Mouse (Mus musculus): ENCODE measurements around the gene Iars2.

Iars2 gene

DNA sequence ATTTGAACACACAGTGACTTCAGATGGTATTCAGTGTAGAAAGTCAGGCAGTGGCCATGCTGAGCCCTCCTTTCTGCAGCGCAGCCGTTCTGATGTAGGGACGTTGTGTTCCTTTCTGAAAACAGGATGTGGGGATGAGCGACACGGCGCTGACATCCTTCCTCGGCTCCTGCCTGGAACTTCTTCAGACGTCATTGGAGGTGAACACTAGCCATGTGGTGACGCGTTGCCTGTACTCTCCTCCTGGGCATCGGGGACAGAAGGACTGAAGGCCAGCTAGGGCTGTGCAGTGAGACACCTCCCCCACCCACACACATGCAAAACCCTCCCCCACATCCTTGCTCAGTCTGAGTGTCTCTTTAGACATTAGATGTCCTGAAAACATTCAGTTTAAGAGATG, 52.2 kb downstream of the Iars2 start:
- WGBS = 69% methylated on average over 11 of the region's 11 CpGs

DNA sequence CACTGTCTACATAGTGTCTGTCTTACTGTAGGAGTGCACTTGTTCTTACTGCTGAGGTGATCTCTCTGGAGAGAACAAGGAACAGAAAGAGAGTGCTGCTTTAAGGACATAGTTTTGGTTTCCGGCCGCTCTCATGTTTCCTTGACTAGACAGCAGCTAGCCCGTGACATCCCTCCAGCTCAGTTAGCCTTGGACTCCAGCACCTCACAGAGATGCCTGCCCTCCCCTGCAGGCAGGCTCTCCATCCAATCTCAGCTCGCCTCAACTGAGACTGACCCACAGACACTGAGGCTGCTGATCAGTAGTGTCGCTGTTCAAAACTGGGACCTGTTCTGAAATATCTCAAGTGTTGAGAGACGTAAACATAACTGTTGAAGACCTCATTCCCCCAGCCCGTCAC, 53.2 kb downstream of the Iars2 start:
- WGBS = 79% methylated on average over 7 of the region's 7 CpGs

DNA sequence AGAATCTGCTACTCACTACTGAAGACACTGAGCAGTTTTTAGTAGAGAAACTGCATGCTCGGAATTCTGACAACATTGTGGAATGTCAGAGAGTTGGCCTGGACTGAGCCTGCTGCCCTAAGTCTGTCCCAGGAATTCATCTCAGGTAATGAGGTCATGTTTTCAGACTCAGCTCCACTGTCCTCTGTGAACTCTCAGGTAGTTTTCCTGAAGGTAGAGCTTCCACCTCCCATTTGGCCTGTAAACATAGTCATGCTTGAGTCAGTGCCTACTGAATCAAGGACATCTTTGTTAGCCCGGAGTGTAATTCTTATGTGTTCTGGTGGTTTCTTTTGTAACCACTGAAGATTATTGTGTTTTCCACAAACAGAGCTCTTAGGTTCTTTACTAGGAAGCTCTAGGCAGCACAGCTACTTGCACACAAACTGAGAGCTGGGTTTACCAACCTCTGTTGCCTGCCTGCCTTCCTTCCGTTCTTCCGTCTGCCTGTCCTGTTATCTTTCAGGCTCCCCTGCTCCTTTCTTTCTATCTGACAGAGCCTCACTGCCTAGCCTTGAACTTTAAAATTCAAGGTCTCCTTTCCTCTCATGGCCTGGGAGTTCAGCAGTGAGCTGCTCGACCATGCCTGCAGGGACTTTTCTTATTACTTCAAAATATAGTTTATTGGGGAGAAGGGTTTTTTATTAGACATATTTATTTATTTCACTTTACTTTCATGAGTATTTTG, 54.2 kb downstream of the Iars2 start:
- WGBS = 80% methylated on average over 5 of the region's 5 CpGs

DNA sequence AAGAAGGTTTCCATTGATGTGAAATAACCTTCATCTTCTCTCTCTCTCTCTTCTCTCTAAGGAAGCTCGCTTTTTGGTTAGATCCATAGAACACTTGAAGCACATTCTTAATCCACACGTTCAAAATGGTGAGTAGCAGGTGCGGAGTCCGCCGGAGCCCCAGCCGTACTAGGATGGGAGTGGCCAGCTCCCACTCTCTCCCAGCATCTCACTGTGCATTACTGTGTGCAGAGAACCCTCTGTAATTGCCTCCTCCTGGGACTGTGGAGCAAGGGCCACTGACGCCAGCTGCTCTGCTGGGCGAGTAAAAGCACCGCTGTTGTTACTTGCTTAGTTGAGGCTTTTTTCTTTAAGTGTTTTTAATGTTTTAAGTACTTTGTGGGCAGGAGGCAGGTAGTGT, 57.8 kb downstream of the Iars2 start:
- 92% methylated on average over 9 of the region's 9 CpGs for WGBS

DNA sequence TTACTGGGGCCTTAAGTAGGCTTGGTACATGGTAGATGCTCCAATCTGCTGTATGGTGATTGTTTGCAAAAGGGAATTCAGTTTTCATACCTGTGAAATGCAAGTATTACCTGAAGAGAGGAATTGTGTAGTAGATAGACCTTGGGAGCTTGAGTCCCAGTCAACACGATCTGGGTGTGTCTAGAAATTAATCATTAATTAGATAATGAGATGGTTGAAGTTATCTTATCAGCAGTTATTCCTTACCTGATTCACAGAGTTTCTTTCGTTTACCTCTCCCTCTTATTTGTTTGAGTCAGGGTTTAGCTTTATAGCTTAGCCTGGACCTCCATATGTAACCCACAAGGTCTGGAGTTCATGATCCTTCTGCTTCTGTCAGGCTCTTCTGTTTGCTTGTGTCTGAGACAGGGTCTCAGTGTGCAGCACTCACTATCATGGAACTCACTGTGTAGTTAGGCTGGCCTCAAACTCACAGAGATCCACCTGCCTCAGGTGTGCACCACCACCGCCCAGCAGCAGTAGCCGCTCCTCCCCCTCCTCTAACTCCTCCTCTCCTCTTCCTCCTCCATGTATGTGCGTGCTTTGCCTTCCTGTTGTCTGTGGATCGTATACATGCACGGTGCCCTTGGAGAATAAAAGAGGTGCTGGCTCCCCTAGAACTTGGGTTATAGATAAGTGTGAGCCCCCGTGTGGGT, 58.6 kb downstream of the Iars2 start:
- 94% methylated on average over 8 of the region's 8 CpGs for WGBS

GRCm38 (mm10) chr1:185268675-185269074, 60.5 kb downstream of the Iars2 start:
- WGBS = 81% methylated on average over 4 of the region's 4 CpGs

- WGBS = 50% methylated on average over 14 of the region's 14 CpGs
Observed at GRCm38 (mm10) chr1:185262565-185262964, 66.6 kb downstream of the Iars2 start.

DNA sequence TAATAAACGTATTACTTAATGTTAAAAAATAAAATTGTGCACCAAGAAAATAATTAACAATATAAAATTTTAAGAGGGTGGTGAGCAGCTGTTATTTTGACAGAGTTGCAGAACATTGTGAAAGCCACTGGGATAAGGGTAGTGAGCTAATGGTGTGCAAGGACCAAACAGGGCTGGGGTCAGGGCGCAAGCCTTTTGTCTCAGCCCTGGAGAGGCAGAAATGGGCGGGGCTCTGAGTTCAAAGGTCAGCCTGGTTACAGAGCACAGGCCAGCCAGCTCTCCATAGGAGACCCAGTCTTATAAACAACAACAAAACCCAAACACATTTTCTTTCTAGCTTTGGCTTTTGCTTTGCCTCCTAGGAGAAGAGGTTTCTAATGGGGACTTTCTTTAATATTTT, 72.4 kb downstream of the Iars2 start:
- 48% methylated on average over 3 of the region's 3 CpGs for WGBS

DNA sequence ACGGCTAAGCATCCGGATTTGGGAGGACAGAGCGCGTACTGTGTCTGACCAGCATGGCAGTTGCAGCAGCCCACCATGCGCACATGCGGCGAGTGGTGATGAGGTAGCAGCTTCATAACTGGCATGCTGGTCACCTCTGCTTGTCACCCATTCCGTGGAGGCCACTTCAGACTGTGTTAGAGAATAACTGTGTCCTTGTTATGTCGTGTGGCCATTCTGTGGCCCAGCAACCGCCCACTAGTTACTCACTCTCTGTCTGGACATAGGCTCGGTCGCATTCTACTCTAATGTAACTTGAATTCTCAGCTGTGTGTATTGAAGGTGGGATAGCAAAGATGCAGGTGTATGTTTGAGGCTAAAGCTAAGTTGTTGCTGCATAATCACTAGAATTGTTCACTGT, 73.9 kb downstream of the Iars2 start:
- WGBS = 80% methylated on average over 12 of the region's 12 CpGs

DNA sequence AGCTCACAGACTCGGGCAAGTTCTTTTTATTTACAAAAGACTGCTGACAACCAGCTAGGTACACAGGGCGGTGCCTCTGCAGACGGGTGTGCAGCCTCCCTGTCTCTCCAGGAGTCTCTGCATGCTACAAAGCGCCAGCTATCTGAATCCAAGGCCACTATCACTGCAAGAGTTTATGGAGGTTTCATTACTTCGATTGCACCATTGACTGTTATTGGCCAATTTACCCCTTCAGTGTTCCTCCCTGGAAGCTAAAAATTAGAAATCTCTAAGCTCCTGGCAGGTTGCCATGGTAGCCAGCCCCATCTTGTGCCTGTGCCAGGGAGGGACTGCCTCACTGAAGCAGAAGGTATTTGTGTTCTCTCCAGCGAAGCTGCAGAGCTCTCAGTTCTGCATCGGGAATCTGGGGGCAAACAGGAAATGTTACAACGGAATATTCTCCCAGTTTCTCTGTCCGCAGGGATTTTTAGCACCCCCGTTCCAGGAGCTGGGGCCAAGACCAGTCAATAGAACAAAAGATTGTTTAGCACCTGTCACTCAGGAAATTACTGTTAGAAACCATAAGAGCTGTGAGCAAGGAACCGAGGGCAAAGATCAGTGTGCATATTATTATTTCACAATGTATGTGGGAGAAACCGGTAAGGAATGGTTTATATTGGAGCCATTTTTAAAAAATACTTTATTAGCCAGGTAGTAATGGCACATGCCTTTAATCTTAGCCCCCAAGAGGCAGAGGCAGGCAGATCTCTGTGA, 75.9 kb downstream of the Iars2 start:
- WGBS = 30% methylated on average over 12 of the region's 12 CpGs

DNA sequence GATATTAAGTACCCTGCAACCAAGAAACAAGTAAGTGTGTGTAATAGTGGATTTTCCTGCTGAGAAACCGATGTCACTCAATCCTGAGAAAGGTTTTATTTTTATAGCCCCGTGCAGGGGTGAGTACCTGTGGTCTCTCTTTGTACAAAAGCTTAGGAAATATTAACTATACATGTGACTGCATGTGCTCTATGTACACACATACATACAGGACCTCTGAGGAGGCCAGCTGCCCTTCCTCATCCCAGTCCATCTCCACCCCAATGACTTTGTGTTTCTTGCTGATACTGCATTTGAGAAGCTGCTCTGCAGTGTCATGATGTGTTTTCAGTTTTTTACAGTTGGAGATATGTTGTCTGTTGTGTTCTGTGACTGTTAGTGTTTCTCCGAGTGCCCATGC, 76.8 kb downstream of the Iars2 start:
- 76% methylated on average over 3 of the region's 3 CpGs for WGBS

GRCm38 (mm10) chr1:185248728-185249127, 80.5 kb downstream of the Iars2 start:
- 77% methylated on average over 8 of the region's 8 CpGs for WGBS

DNA sequence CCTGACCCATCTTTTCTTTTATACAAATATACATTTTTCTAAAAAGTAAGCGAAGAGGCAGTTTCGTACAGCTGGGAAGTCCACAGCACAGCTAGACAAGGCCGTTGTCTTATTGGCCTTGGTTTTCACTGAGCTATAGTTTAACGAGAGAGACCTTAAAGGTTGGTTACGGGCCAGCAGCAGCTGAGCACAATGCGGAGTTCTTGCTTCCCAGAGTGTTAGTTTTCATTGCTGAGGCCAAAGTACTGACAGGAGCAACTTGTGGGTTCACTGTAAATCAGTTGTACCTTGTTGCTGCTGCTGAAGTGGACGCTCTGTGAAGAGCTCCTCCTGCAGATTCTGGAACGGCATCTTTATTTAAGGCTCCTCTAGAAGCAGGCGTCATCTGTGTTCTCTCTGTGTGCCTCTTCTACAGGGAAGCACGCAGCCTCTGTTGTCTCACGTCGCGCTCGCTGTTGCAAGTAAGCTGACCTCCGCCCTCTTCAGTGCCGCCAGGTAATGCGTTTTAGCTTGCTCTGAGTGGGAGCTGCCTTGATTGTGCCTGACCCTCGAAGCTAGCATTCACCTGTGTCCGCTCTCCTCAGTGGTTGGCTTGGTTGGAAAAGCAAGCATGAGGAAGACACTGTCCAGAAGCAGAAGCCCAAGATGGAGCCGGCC, 81.6 kb downstream of the Iars2 start:
- 85% methylated on average over 20 of the region's 20 CpGs for whole genome bisulfite sequencing

DNA sequence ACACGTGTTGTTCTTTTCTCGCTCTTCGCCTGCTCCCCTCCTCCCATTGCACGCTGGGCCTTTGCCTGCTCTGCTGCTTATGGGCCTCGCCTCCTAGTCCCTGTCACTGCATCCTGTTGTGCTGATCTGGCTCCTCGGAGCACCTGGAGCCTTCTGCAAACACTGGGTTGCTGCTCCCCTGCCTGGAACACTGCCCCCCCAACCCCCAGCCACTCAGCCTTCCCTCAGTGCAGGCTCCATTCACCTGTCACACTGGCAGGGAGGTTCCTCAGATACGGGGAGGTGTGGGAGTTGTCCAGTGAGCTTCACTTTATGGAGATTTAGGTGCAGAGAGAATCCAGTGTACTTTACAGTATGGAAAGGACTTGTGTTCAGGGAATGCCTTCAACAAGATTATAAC, 83.7 kb downstream of the Iars2 start:
- WGBS = 85% methylated on average over 7 of the region's 7 CpGs

DNA sequence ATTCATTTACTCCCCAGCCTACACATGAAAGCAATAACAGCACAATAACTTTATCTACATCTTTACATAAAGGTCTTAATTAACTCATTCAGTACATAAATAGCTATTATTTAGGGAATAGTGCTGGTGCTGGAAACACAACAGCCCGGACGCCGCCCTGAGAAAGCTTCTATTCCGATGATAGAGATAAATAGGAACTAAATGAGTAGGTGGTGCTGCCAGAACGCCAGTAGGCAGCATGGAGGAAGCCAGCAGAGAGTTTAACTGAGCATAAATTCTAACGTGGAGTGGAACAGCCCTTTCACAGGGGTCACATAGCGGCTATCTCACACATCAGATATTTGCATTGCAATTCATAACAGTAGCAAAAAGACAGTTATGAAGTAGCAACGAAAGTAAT, 86.2 kb downstream of the Iars2 start:
- 44% methylated on average over 8 of the region's 8 CpGs for WGBS

GRCm38 (mm10) chr1:185236530-185236929, 92.7 kb downstream of the Iars2 start:
- 77% methylated on average over 4 of the region's 4 CpGs for WGBS

- 79% methylated on average over 5 of the region's 5 CpGs for WGBS
Observed at GRCm38 (mm10) chr1:185235837-185236236, 93.4 kb downstream of the Iars2 start.
